Mouse (Mus musculus): ENCODE measurements around the gene Ints14.
"Not testable (repeated sequence)": the region's sequence is repeated elsewhere in the genome, so short reads cannot be mapped to it uniquely, and the experiment has no call there.

The Ints14 gene

DNA sequence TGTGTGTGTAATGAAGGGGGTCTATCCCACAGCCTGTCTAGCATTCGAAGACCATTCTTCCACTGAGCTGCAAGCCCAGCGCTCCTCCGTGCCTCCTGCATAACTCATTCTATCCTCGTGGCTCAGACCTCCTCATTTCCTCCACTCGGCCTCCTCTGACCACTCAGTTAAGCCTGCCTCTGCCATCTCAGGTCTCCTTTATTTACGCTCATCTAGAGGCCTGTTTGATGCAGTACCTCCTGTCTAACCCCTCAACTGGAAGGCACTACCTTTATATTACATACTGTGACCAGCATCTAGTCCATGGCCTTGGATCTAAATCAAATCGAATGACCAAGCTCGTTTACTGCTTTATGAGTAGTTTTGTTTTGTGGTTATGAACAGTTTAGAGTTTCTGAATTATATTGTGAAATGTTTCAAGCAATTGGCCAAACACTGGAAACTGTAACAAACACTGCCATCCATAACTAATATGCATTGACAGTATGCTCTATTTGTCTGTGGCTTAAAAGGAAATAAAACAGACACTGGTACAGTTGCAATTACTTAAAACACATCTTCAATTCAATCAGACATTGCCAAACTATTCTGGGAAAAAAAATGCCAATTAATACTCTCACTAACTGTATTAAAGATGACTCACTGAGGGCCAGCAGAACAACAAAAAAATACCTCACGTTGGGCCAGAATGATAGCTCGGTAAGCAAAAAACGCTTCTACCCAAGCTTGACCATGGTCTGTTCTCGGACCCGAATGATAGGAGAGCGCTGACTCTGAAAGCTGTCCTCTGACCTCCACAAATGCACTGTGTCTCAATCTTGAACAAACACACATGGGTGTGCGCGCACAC lies 56.5 kb downstream of the Ints14 start:
- no peak for ATAC-seq (ENCODE audit: insufficient number of reproducible peaks, low FRiP score, low TSS enrichment)

DNA sequence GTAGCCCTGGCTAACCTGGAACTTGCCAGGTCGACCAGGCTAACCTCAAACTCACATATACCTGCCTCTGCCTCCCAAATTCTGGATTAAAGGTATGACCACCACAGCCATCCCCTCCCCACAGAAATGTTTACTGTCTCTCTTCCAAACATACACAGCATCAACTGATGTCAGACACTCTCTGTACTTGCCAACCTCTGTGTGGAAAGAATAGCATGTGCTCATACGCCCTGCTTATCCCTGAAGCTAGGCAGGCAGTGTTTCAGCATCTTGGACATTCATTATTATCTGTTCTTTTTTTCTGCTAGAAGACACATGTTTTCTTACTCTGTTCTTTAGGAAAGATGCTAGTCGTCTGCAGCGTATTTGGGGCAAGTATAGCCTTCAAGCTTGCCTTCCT lies 57.2 kb downstream of the Ints14 start:
- no peak for ATAC-seq (ENCODE audit: insufficient number of reproducible peaks, low FRiP score, low TSS enrichment)

DNA sequence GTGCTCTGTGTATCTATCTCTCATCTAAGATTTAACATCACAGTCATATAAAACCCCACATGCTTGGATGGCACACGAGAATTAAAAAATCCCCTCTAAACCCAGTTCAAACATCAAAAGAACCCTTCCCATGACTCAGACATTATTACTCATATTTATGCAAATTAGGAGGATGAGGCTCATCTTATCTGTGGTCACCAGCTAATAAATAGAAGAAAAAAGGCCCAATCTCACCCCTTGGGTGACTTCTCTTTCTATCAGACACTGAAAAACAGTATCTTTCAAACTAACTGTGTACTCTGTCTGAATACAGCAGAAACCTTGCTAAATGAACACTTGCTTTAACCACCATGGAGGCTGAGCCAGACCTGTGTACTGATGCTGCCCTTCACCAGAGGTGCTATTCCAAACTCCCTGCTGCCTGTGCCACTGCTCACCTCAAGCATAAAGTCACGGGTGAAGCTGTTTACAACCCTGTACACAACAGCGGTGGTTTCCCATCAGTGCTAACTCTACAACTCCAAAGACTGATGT lies 58.0 kb downstream of the Ints14 start:
- ATAC-seq (ENCODE audit: insufficient number of reproducible peaks, low FRiP score, low TSS enrichment), result no peak

DNA sequence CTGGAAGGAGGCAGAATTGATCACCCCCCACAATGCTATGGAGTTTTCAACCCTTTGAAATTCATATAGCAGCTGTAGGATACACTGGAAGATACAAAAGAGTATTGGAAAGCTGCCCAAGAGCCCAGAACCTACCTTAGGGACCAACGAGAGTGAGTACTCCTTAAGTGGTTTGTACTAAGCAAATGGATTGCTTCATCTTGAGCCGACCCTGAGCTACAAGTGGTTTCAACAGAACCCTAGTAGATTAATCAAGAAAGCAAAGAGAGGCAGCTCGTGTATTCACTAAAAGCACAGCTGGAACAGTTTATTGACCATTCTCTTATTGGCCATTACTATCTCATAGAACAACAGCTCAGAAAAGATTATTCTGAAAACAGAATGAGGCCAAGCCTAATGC lies 58.4 kb downstream of the Ints14 start:
- ATAC-seq (ENCODE audit: insufficient number of reproducible peaks, low FRiP score, low TSS enrichment), result no peak

DNA sequence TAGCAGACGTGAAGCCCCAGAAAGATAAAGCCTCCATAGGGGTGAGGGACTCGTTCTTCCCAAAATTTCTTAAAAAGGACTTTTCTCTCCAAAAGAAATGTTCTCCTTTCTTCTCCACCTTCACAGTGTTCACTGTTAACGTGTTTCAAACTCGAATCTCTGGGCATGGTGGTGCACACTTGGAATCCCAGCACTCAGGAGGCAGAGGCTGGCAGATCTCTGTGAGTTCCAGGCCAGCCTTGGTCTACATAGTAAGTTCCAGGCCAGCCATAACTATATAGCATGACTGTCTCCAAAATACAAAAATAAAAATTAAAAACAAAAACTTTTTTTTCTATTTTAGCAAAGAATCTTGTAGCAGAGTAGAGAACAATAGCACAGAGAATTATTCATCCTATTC lies 59.4 kb downstream of the Ints14 start:
- ATAC-seq (ENCODE audit: insufficient number of reproducible peaks, low FRiP score, low TSS enrichment), result no peak

DNA sequence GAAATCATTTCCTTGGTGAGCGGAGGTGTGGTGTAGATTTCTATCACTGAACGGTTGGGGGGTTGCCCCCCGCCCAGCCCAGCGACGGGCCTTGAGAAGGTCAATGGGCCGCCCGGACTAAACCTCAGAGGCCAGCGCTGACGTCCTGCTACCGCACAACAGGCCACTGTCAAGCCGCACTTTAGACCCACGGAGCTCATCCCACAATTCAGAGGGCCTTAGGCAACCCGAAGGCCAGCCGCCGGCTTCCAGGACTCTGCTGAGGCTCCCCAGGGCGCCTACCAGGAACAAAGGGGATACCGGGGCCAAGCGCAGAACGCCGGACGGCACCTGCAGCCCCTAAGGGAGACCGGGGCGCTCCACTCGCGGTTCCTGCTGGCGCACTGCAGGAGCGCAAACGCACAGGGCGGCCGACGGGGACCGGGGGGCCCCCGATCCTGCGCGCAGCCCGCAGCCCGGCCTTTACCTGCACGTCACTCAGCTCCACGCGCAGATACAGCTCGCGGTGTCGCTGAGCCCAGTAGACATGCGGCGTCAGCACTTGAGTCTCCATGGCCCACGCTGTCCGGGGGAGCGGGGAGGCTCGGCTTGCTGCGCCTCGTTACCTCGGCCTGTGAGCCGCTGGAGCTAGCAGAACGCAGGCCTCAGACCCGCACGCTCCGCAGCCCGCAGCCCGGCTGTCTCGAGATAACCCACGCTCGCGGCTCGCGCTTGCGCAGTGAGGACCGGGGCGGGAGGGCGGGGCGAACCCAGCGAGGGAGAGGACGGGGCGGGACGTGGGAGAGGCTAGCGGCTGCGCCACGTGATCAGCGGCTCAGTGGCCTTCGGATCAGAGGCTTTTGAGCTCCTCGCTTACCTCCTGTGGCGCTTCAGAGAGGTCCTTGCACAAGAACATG lies 60.5 kb downstream of the Ints14 start, which contains the start of gene Hacd3:
Gene Hacd3 (minus strand): TSS at position 703 of the 896 bp plus-strand sequence.
- ATAC-seq (ENCODE audit: insufficient number of reproducible peaks, low FRiP score, low TSS enrichment), result peak; percentile 89

DNA sequence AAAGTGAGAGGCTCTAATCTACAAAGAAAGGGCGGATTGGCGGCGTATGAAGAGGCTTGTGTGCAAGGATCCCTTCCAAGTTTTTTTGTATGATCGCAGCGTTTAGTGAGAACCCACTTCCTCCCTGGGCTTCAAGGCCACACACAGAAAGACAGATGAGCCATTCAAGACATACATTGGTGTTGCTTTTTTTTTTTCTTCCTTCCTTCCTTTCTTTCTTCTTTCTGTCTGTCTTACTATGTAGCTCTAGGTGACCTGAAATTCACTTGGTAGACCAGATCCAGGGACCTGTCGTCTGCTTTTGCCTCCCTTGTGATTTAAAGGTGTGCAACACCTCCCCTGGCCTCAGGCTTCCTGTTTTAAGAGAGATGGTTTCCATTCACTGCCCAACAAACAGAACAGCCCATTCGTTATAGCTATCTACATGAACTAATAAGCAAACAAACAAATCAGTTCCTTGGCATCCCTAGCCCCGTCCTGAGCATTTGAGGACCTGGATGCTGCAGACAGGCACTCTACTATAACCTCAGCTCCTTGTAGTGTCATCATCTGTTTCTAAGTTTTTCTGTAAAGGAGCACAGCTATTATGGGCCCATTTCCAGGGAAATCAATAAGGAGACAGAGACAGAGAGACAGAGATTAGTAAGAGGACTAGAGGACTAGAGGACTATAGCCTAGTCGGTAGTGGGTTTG lies 61.3 kb downstream of the Ints14 start:
- ATAC-seq (ENCODE audit: insufficient number of reproducible peaks, low FRiP score, low TSS enrichment), result no peak

DNA sequence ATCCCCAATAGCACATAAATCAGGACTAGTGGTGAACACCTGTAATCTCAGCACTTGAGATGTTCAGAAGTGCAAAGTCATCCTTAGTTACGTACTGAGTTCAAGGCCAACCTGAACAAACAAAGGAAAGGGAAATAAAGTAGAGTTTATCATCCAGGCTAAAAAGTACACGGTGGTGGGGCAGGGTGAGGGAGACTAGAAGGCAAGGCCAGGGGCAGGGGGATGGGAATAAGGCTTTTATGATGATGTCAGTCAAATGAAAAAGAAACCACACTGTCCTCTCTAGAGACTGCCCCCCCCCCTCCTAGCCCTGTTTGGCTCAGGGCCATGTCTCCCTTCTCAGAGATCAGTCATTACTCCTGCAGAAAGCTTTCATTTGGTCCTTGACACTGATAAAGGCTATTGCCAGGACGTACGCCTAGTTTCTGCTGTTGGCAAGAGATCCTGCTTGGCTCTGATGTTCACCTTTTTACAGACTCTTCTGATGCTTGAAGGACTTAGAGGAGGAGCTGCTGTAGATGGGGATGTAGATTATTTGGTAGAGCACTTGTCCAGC lies 62.0 kb downstream of the Ints14 start:
- no peak for ATAC-seq (ENCODE audit: insufficient number of reproducible peaks, low FRiP score, low TSS enrichment)

DNA sequence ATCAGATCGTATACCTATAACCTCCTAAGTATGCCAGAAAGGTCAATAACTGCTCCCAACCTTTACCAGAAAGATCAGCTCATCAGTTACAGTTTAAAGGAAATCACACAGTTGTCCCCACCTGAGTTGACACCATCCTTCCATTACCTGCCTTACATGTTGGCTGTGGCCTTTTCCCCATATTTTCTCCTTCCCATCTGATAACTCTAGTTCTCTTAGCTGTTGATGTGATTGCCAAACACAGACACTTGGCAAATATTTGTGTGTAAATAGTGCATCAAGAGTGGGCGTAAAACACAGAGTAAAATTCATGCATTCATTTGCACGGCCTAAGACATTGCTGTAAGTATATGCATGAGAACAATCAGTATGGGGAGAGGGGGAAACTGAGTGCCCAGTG lies 62.7 kb downstream of the Ints14 start:
- no peak for ATAC-seq (ENCODE audit: insufficient number of reproducible peaks, low FRiP score, low TSS enrichment)

DNA sequence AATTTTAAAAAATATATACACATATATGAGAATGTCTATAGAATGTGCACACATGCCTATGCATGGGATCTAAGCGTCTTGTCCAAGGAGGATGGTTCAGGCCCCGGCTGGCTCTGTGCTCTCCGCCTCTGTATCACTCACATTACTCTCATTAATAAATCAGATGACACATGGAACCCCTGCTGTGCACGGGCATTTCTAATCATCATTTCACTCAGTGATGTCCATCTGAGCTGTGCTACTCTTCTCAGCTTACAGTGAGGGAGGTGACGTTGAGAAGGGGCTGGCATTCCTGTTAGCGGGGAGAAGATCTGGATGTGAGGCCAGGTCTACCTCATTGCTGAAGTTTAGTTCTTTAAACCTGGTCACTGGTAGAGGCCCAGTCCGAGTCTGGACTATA lies 66.5 kb downstream of the Ints14 start:
- ATAC-seq (ENCODE audit: insufficient number of reproducible peaks, low FRiP score, low TSS enrichment), result no peak

DNA sequence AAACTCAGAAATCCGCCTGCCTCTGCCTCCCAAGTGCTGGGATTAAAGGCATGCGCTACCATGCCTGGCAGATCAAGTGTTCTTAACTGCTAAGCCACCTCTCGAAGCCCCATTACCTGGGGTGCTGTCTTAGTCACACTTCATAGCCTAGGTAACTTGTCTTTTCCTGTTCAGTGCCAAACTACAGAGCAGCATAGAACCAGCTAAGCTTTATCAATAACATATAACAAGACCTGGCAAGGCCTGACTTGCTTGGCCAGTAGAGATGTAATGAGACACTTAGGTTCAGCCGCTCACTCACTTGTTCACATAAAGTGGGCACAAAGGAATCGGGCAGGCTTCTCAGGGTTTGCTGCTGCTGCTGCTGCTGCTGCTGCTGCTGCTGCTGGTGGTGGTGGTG lies 67.6 kb downstream of the Ints14 start:
- no peak for ATAC-seq (ENCODE audit: insufficient number of reproducible peaks, low FRiP score, low TSS enrichment)

DNA sequence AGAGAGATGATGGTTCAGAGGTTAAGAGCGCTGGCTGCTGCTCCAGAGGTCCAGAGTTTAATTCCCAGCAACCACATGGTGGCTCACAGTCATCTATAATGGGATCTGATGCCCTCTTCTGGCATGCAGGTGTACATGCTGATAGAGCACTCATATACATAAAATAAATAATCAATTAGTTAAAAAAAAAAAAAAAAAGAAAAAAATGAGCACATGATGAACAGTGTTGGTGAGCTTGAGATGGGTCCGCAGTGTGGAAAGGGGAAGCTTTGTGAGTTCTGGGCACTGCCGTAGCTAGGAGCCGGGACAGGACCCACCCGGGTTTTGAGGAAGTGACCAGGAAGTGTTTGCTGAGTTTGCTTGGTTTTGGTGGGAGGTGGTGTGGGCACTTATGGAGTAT lies 70.7 kb downstream of the Ints14 start:
- not testable (repeated sequence) for ATAC-seq (ENCODE audit: insufficient number of reproducible peaks, low FRiP score, low TSS enrichment)

DNA sequence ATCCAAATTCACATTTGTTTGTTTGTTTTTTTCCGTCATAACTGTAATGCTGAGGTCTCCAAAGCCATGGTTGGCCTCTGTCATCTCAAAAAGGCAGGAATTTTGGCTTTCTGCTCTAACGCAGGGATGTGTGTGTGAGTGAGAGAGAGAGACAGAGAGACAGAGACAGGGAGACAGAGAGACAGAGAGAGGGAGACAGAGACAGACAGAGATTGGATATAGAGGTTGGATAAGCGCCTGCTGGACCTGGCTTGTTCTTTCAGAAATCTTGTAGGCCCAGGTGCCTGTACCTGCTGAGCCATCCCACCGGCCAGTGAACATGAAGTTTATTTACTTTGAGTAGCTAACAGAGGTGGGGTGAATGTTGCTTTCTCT lies 71.2 kb downstream of the Ints14 start:
- ATAC-seq (ENCODE audit: insufficient number of reproducible peaks, low FRiP score, low TSS enrichment), result no peak

DNA sequence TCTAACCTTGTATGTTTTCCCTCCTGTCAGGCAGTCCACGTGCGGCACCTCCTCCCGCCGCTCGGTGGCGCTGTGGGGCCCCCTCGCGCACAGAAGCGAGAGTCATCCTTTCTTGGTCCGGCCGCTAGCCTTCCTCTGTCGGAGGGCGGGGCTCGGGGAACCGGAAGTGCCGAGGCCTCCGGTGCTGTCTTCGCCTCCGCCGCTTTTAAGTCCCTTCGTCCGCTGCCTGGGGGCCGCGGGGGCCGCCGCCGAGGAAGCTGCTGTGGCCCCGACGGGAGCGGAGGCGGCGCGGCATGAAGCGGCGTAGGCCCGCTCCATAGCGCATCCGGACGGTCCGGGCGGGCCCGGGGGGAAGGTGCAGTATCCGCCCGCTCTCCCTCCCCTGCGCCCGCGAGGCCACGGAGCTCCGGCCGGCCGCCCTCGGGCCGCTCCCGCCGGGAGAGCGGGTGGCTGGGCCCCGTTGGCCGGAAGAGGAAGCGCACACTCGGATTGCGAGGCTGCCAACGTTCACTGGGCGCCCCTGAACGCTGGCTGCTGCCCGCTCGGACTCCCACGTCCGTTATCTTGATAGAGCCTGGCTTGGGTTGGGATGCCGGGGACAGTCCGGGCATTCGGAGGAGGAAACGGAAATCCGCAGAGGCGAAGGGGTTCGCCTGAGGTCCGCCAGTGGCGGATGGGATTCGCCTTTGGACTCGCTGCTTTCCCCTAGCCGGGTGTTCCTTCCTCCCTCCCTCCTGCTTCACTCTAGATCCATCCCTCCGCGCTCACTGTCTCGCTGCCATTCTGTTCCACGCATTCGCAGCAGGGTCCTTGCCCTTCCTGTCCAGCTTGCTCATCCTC lies 71.8 kb downstream of the Ints14 start, which contains the start of gene Dpp8:
Gene Dpp8 (plus strand): TSS at position 146 of the 840 bp plus-strand sequence.
- peak; percentile 95 for ATAC-seq (ENCODE audit: insufficient number of reproducible peaks, low FRiP score, low TSS enrichment)

DNA sequence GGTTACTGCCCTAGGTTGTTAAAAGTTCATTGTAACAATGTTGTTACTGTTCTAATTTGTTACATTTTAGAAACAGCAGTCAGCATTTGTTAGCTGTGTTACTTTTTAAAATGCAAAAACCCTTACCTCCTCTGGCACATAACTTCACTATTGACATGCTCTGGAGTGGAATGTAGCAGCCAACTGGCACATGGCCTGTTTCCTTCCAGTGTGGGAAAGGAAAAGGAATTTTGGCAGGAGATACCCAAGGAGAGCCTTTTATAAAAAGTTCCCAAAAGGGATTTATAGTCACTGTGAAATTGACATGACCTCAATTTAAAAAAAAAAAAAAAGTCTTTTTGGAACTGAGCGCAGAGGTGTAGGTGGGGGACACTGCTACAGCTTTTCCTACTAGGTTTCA lies 75.8 kb downstream of the Ints14 start:
- no peak for ATAC-seq (ENCODE audit: insufficient number of reproducible peaks, low FRiP score, low TSS enrichment)

All from cerebellum, adult (tissue).